Mouse (Mus musculus) embryonic facial prominence, embryonic 15.5 days (tissue): ENCODE results near the gene Sptbn4. TPM values are rescaled to one million over a fixed set of nuclear protein-coding genes. Genes with fewer than 3 reads are reported as not detected.

ENCODE experiments used
- ATAC-seq: fragments of 200-750 bp; cut with Nextera tagmentation; 2 replicates; pipeline ENCODE4 v1.8.0; 2017; ENCODE audit warnings: low read depth, moderate TSS enrichment; ENCODE audit not compliant: insufficient number of reproducible peaks, low FRiP score, low TSS enrichment
- H3K27ac ChIP-seq: fragments of 300-500 bp; sonication (generic); replicated peaks from 2 replicates; pipeline ENCODE4 v1.5.1; 2015; ENCODE audit warnings: mild to moderate bottlenecking, inconsistent platforms
- H3K27me3 ChIP-seq: fragments of 300-500 bp; sonication (generic); 2 replicates; pipeline ENCODE4 v1.6.1; 2015; ENCODE audit warnings: inconsistent platforms
- H3K36me3 ChIP-seq: fragments of 300-500 bp; sonication (generic); 2 replicates; pipeline ENCODE4 v1.6.1; 2015; ENCODE audit warnings: mild to moderate bottlenecking, inconsistent platforms
- H3K4me1 ChIP-seq: fragments of 300-500 bp; sonication (generic); 2 replicates; pipeline ENCODE4 v1.6.1; 2015; ENCODE audit warnings: inconsistent platforms
- H3K4me2 ChIP-seq: fragments of 300-500 bp; sonication (generic); replicated peaks from 2 replicates; pipeline ENCODE4 v1.6.1; 2015; ENCODE audit warnings: mild to moderate bottlenecking, inconsistent platforms
- H3K4me3 ChIP-seq: fragments of 300-500 bp; sonication (generic); replicated peaks from 2 replicates; pipeline ENCODE4 v1.5.1; 2015; ENCODE audit warnings: mild to moderate bottlenecking, inconsistent platforms
- H3K9ac ChIP-seq: fragments of 300-500 bp; sonication (generic); 2 replicates; pipeline ENCODE4 v1.6.1; 2015; ENCODE audit warnings: inconsistent platforms
- H3K9me3 ChIP-seq: fragments of 300-500 bp; sonication (generic); replicated peaks from 2 replicates; pipeline ENCODE4 v1.6.1; 2016; ENCODE audit warnings: inconsistent platforms
- WGBS: fragments of 180-500 bp; shearing (Covaris S2); methylation state at CpG from one replicate; pipeline ENCODE4 v1.1.7; 2015; 5-methylcytosine and 5-hydroxymethylcytosine counted together
- polyA plus RNA-seq: library from polyadenylated mRNA; unstranded; fragments of >200 nt; fragmentation: Nextera tagmentation; extraction: Ambion mirVana; gene quantifications from 2 replicates; pipeline ENCODE4 v1.2.1, GENCODE M21; 2015

Sptbn4 gene
- polyA plus RNA-seq, 1 experiment from 2014 or later: 0.85 TPM

- Histone ChIP-seq H3K9ac (no peak overlapping the region), H3K27me3 (peaks cover 28% of the 10 kb centered on the region), H3K9me3 (no peaks in the 10 kb centered on the region), H3K4me3 (no peak overlapping the region), H3K4me2 (no peak overlapping the region), H3K27ac (no peak overlapping the region), H3K36me3 (peaks cover 20% of the 10 kb centered on the region; the same call in 1 of the 2 replicates), H3K4me1 (peaks cover 14% of the 10 kb centered on the region)
- 96% methylated on average over 5 of the region's 5 CpGs for WGBS
- ATAC-seq: no peak
These were observed 124.5 kb downstream of the Sptbn4 start for GRCm38 (mm10) chr7:27323001-27323400.

GRCm38 (mm10) chr7:27322291-27322690, 125.2 kb downstream of the Sptbn4 start:
- Histone ChIP-seq H3K36me3 (peaks cover 25% of the 10 kb centered on the region; the same call in 1 of the 2 replicates), H3K9me3 (no peaks in the 10 kb centered on the region), H3K27me3 (peaks cover 21% of the 10 kb centered on the region), H3K27ac (no peak overlapping the region), H3K4me3 (no peak overlapping the region), H3K4me1 (peaks cover 14% of the 10 kb centered on the region), H3K9ac (no peak overlapping the region), H3K4me2 (no peak overlapping the region)
- WGBS: 21% methylated on average over 13 of the region's 13 CpGs
- no peak for ATAC-seq

GRCm38 (mm10) chr7:27319411-27319810, 128.1 kb downstream of the Sptbn4 start:
- peaks cover 23% of the 10 kb centered on the region; the same call in 1 of the 2 replicates for H3K36me3 ChIP-seq
- no peaks in the 10 kb centered on the region for H3K27me3 ChIP-seq
- no peak overlapping the region for H3K4me3 ChIP-seq
- H3K9ac ChIP-seq: no peak overlapping the region
- H3K9me3 ChIP-seq: no peaks in the 10 kb centered on the region
- ATAC-seq: no peak
- 90% methylated on average over 22 of the region's 22 CpGs for WGBS
- no peak overlapping the region for H3K4me2 ChIP-seq
- H3K4me1 ChIP-seq: no peaks in the 10 kb centered on the region
- H3K27ac ChIP-seq: no peak overlapping the region

- H3K4me1 ChIP-seq: no peaks in the 10 kb centered on the region
- peaks cover 40% of the 10 kb centered on the region for H3K36me3 ChIP-seq
- H3K9me3 ChIP-seq: peaks cover 11% of the 10 kb centered on the region; the same call in 1 of the 2 replicates
- H3K4me3 ChIP-seq: no peak overlapping the region
- H3K9ac ChIP-seq: no peak overlapping the region
- 0 out of 2 replicates have a peak overlapping the region, but pooled peaks have one; percentile 18 for H3K27ac ChIP-seq
- peaks cover 3% of the 10 kb centered on the region; the same call in 1 of the 2 replicates for H3K27me3 ChIP-seq
- 13% methylated on average over 7 of the region's 7 CpGs for WGBS
- H3K4me2 ChIP-seq: no peak overlapping the region
- ATAC-seq: peak; percentile 73; the same call in 1 of the 2 replicates
These were observed 131.5 kb downstream of the Sptbn4 start for GRCm38 (mm10) chr7:27315958-27316357.

GRCm38 (mm10) chr7:27314393-27314792, 133.1 kb downstream of the Sptbn4 start:
- Histone ChIP-seq H3K4me1 (peaks cover 8% of the 10 kb centered on the region; the same call in 1 of the 2 replicates), H3K4me3 (no peak overlapping the region), H3K4me2 (no peak overlapping the region), H3K27ac (no peak overlapping the region), H3K9ac (no peak overlapping the region), H3K27me3 (peaks cover 5% of the 10 kb centered on the region; the same call in 1 of the 2 replicates), H3K9me3 (peaks cover 11% of the 10 kb centered on the region; the same call in 1 of the 2 replicates), H3K36me3 (peaks cover 38% of the 10 kb centered on the region)
- no peak for ATAC-seq
- WGBS: 93% methylated on average over 3 of the region's 3 CpGs

GRCm38 (mm10) chr7:27311651-27312284, 135.7 kb downstream of the Sptbn4 start:
- Histone ChIP-seq H3K4me3 (no peak overlapping the region), H3K4me1 (peaks cover 14% of the 10 kb centered on the region), H3K27me3 (peaks cover 5% of the 10 kb centered on the region; the same call in 1 of the 2 replicates), H3K9me3 (peaks cover 11% of the 10 kb centered on the region; the same call in 1 of the 2 replicates), H3K4me2 (no peak overlapping the region), H3K9ac (no peak overlapping the region), H3K27ac (no peak overlapping the region), H3K36me3 (peaks cover 25% of the 10 kb centered on the region)
- 90% methylated on average over 12 of the region's 12 CpGs for WGBS
- no peak for ATAC-seq

GRCm38 (mm10) chr7:27310996-27311535, 136.4 kb downstream of the Sptbn4 start:
- Histone ChIP-seq H3K9ac (no peak overlapping the region), H3K9me3 (peaks cover 11% of the 10 kb centered on the region; the same call in 1 of the 2 replicates), H3K27me3 (peaks cover 5% of the 10 kb centered on the region; the same call in 1 of the 2 replicates), H3K27ac (no peak overlapping the region), H3K4me3 (no peak overlapping the region), H3K36me3 (peaks cover 27% of the 10 kb centered on the region), H3K4me2 (no peak overlapping the region), H3K4me1 (peaks cover 14% of the 10 kb centered on the region)
- ATAC-seq: no peak
- WGBS: 44% methylated on average over 8 of the region's 8 CpGs

GRCm38 (mm10) chr7:27310306-27310705, 137.2 kb downstream of the Sptbn4 start:
- 9% methylated on average over 17 of the region's 17 CpGs for WGBS
- Histone ChIP-seq H3K4me2 (peak overlapping the region; percentile 30), H3K9ac (no peak overlapping the region), H3K27ac (peak overlapping the region; percentile 53), H3K36me3 (peaks cover 28% of the 10 kb centered on the region), H3K4me1 (peaks cover 14% of the 10 kb centered on the region), H3K4me3 (0 out of 2 replicates have a peak overlapping the region, but pooled peaks have one; percentile 6), H3K27me3 (peaks cover 5% of the 10 kb centered on the region; the same call in 1 of the 2 replicates), H3K9me3 (peaks cover 11% of the 10 kb centered on the region; the same call in 1 of the 2 replicates)
- ATAC-seq: 0 out of 2 replicates have a peak, but pooled peaks have one; percentile 11

GRCm38 (mm10) chr7:27309832-27310231, 137.7 kb downstream of the Sptbn4 start:
- peaks cover 14% of the 10 kb centered on the region for H3K4me1 ChIP-seq
- H3K4me3 ChIP-seq: 0 out of 2 replicates have a peak overlapping the region, but pooled peaks have one; percentile 6
- H3K9ac ChIP-seq: no peak overlapping the region
- ATAC-seq: no peak
- H3K27ac ChIP-seq: peak overlapping the region; percentile 53
- peak overlapping the region; percentile 30; the same call in 1 of the 2 replicates for H3K4me2 ChIP-seq
- peaks cover 11% of the 10 kb centered on the region; the same call in 1 of the 2 replicates for H3K9me3 ChIP-seq
- peaks cover 28% of the 10 kb centered on the region for H3K36me3 ChIP-seq
- H3K27me3 ChIP-seq: peaks cover 5% of the 10 kb centered on the region; the same call in 1 of the 2 replicates
- 73% methylated on average over 3 of the region's 3 CpGs for WGBS

- Histone ChIP-seq H3K4me3 (peak overlapping the region; percentile 29), H3K4me1 (peaks cover 14% of the 10 kb centered on the region), H3K9ac (no peak overlapping the region), H3K36me3 (peaks cover 21% of the 10 kb centered on the region), H3K9me3 (peaks cover 7% of the 10 kb centered on the region; the same call in 1 of the 2 replicates), H3K27ac (peak overlapping the region; percentile 40; the same call in 1 of the 2 replicates), H3K4me2 (peak overlapping the region; percentile 46), H3K27me3 (peaks cover 5% of the 10 kb centered on the region; the same call in 1 of the 2 replicates)
- 8% methylated on average over 28 of the region's 28 CpGs for WGBS
- no peak for ATAC-seq
These were observed 138.5 kb downstream of the Sptbn4 start for GRCm38 (mm10) chr7:27308821-27309549.

- H3K9ac ChIP-seq: no peak overlapping the region
- no peak overlapping the region for H3K4me3 ChIP-seq
- peaks cover 5% of the 10 kb centered on the region; the same call in 1 of the 2 replicates for H3K27me3 ChIP-seq
- 61% methylated on average over 9 of the region's 9 CpGs for WGBS
- 0 out of 2 replicates have a peak, but pooled peaks cover 8% of the 10 kb centered on the region for H3K36me3 ChIP-seq
- no peak overlapping the region for H3K4me2 ChIP-seq
- no peak for ATAC-seq
- no peaks in the 10 kb centered on the region for H3K9me3 ChIP-seq
- no peak overlapping the region for H3K27ac ChIP-seq
- peaks cover 14% of the 10 kb centered on the region for H3K4me1 ChIP-seq
These were observed 139.9 kb downstream of the Sptbn4 start for GRCm38 (mm10) chr7:27307551-27307950.
